Mouse (Mus musculus): ENCODE data around the gene Zfp488.

GRCm38 (mm10) chr14:33931853-33932252, 46.7 kb downstream of the Zfp488 start:
- no peak for TF ChIP-seq CTCF (IDR thresholded peaks at IDR 0.05; ENCODE audit: low read depth)
- no peak for TF ChIP-seq EP300 (IDR thresholded peaks at IDR 0.05; ENCODE audit: low read depth)
